Mouse (Mus musculus): Measurements from ENCODE around the gene Slc35g2.

DNA sequence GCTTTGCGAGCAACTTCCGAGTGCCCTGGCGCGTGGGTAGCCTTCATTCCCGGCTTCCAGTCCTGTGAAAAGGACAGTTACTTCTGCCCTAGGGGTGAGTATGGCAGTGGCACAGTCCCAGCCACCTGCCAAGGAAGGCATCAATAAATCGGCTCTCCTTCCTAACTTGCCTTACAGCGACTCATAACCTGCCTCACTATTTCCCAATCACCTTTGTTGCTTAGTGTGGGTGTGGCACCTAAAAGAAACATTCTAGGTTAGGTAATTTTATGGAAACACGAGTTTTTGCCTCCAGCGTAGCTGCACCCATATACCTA lies 24.3 kb downstream of the Slc35g2 start:
- no peak; the same call in 1 of the 2 replicates for TF ChIP-seq CTCF (IDR thresholded peaks at IDR 0.05; ENCODE audit: low read depth)
- TF ChIP-seq EP300 (IDR thresholded peaks at IDR 0.05; ENCODE audit: low read depth) = no peak

All from liver, postnatal 0 days (tissue).